Mouse (Mus musculus) MEL (cell line): ENCODE data around the gene Cyp26c1.

ENCODE experiments used
- BHLHE40 ChIP-seq: IDR thresholded peaks from 2 replicates; pipeline ENCODE4 v1.6.1; 2012; ENCODE audit warnings: low read depth, mild to moderate bottlenecking, inconsistent platforms, low read length, improper control_type of control experiment, borderline replicate concordance
- CTCF ChIP-seq, 3 experiments: IDR thresholded peaks in 2 of 3; conservative IDR thresholded peaks in 1 of 3; 2 replicates each; pipeline ENCODE4 v1.5.1; 2011 to 2012; ENCODE audit warnings: low read length in 3 of 3, low read depth in 2 of 3, mild to moderate bottlenecking in 2 of 3, improper control_type of control experiment in 1 of 3, inconsistent platforms in 1 of 3, mixed read lengths in 1 of 3, moderate library complexity in 1 of 3; ENCODE audit not compliant: control insufficient read depth in 1 of 3, insufficient read depth in 1 of 3, poor library complexity in 1 of 3, severe bottlenecking in 1 of 3
- GABPA ChIP-seq: IDR thresholded peaks from 2 replicates; pipeline ENCODE4 v1.6.1; 2012; ENCODE audit warnings: low read depth, mild to moderate bottlenecking, inconsistent platforms, low read length, improper control_type of control experiment, moderate library complexity
- GATA1 ChIP-seq: IDR thresholded peaks from 2 replicates; pipeline ENCODE4 v1.6.1; 2011; ENCODE audit warnings: low read depth, low read length, improper control_type of control experiment
- KAT2A ChIP-seq: conservative IDR thresholded peaks from 2 replicates; pipeline ENCODE4 v1.6.1; 2012; ENCODE audit warnings: low read depth, low read length, improper control_type of control experiment, inconsistent platforms
- MAFK ChIP-seq: IDR thresholded peaks from 2 replicates; pipeline ENCODE4 v1.6.1; 2011; ENCODE audit warnings: low read depth, mild to moderate bottlenecking, low read length, improper control_type of control experiment, borderline replicate concordance
- MXI1 ChIP-seq: IDR thresholded peaks from 2 replicates; pipeline ENCODE4 v1.6.1; 2011; ENCODE audit warnings: mild to moderate bottlenecking, low read depth, low read length, improper control_type of control experiment
- POLR2A ChIP-seq, 2 experiments: IDR thresholded peaks; 2 replicates each; pipeline ENCODE4 v1.6.1; 2011 to 2012; ENCODE audit warnings: low read length in 2 of 2, mild to moderate bottlenecking in 2 of 2, control low read depth in 1 of 2, improper control_type of control experiment in 1 of 2, low read depth in 1 of 2, moderate library complexity in 1 of 2; ENCODE audit not compliant: control insufficient read depth in 1 of 2, insufficient read depth in 1 of 2, poor library complexity in 1 of 2
- POLR2AphosphoS2 ChIP-seq: IDR thresholded peaks from 2 replicates; pipeline ENCODE4 v1.6.1; 2011; ENCODE audit warnings: low read length, improper control_type of control experiment
- SMC3 ChIP-seq: IDR thresholded peaks from 2 replicates; pipeline ENCODE4 v1.6.1; 2011; ENCODE audit warnings: low read depth, low read length, improper control_type of control experiment
- UBTF ChIP-seq: IDR thresholded peaks from 2 replicates; pipeline ENCODE4 v1.6.1; 2012; ENCODE audit warnings: low read depth, mild to moderate bottlenecking, inconsistent platforms, low read length, improper control_type of control experiment, moderate library complexity, borderline replicate concordance; ENCODE audit not compliant: insufficient read depth
- ZNF384 ChIP-seq: IDR thresholded peaks from 2 replicates; pipeline ENCODE4 v1.6.1; 2012; ENCODE audit warnings: low read depth, mild to moderate bottlenecking, inconsistent platforms, low read length, improper control_type of control experiment

DNA sequence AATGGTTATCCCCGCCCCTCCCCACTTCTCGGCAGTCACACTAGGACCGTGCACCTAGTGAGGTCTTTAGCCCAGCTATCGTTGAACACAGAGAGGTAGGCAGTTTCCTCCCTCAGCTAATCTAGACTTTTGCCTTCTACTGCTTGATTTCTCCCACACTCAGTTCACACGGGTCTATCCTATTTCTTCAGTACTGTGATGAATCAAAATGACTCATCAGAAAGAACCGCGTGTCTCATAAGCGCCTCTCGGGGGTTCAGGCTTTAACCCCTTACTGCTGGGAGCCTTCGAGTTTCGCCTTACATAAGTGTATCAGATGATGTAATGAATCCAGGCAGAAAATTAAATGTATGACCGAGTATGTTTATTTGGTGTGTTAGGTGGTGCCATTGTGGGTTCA is 12.0 kb upstream of the Cyp26c1 start:
- TF ChIP-seq CTCF (IDR thresholded peaks at IDR 0.05 in 2 of 3, conservative IDR thresholded peaks at IDR 0.05 in 1 of 3; ENCODE audit: control insufficient read depth in 1 of 3, insufficient read depth in 1 of 3, low read depth in 2 of 3, low read length in 3 of 3, poor library complexity in 1 of 3, severe bottlenecking in 1 of 3) (no peak), ZNF384 (no peak), UBTF (no peak), POLR2AphosphoS2 (no peak), KAT2A (no peak), GABPA (no peak; the same call in 1 of the 2 replicates), POLR2A (IDR thresholded peaks at IDR 0.05; ENCODE audit: control insufficient read depth in 1 of 2, insufficient read depth in 1 of 2, low read depth in 1 of 2, low read length in 2 of 2, poor library complexity in 1 of 2) (no peak), SMC3 (no peak), MAFK (no peak), GATA1 (0 out of 2 replicates have a peak, but pooled peaks have one; percentile 19), MXI1 (no peak), BHLHE40 (0 out of 2 replicates have a peak, but pooled peaks have one; percentile 32)
